Mouse (Mus musculus): Measurements from ENCODE around the gene Kif1c.

Gene Kif1c

GRCm38 (mm10) chr11:70697376-70697775 is 3.0 kb upstream of the Kif1c start:
- DNase-seq (ENCODE audit: low spot score in 2 of 2): no peak

GRCm38 (mm10) chr11:70699051-70699450 is 1.3 kb upstream of the Kif1c start:
- DNase-seq (ENCODE audit: low spot score in 2 of 2): no peak

GRCm38 (mm10) chr11:70700613-70701012 is 265 bp downstream of the Kif1c start:
- DNase-seq (ENCODE audit: low spot score in 2 of 2): peak; percentile 32 to 42

DNA sequence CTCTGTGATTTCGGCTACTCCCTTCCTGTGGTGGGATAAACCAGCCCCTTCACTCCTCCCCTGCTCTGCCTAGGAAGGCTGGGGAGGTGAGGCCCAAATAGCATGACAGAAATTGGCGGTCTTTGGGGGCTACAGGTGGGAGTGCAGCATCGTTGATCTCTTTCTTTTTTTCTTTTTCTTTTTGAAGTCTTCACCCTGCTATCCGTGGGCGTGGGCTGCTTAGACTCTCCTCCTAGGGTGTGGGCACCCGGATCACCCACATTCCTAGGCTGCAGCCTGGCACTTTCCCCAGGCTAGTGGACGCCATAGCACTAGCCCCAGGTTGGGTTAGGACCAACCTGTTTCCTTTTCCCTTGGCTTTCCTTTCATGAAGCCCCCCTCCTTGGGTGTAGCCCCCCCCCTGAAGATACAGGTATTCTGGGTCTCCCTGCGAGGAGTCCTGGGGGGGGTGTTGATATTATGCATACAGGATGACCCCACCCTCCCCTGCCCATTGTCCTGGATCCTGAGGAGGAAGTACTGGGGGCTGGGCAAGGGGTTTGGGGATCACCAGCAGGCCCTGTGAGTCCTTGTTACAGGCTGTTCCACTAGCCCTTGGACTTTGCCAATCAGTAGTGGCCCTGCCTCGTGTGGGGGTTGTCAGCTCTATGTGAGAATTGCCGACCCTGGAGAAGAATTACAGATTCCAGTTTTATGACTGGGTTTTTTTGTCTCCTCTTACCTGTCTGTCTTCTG is 1.0 kb downstream of the Kif1c start:
- no peak for DNase-seq (ENCODE audit: low spot score in 2 of 2)

DNA sequence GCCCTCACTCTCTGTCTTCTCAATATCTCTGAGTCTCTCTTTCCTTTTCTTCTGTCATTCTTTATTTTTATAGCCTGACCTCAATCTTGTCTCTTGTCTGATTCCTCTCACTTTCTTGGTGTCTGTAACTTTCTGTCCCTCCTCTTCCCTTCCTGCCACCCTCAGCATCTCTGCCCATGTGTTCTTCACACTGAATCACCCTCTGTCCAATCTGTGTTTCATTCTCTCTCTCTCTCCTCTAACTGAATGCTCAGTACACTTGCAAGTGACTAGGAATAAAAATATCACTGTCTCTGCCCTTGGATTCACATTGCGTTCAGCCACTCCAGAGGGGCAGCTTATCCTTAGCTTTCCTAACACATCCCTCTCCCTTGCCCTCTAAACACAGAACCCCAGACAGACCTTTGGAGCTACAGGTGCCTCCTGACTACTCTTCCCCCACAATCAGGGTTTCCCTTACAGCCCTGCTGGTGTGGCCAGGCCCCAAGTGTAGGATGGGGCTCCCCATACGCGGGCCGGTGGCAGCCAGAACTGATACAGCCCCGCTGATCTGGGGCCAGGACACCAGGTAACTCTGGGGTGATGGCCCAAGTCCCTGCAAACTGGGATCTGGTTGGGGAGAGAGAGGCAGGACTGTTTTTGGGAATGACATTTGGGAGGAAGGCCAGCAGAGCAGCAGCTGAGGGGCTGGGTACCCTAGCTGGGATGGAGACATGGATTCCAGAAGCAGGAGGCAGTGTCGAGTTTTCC is 1.8 kb downstream of the Kif1c start:
- DNase-seq (ENCODE audit: low spot score in 2 of 2): no peak

DNA sequence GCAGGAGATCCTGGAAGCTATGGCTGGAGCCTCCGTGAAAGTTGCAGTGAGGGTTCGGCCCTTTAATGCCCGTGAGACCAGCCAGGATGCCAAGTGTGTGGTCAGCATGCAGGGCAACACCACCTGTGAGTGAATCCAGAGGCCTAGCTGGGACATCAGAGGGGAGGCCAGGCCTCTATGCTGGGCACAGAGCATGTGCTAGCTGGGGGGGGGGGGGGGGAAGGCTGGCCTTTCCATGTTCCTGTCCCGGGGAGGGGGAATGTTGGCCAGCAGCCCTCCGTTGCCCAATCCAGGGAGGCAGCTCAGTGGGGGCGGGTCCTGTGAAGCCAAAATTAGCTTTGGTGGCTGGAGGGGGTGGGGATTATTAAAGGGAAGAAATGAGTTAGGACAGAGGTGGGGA is 2.4 kb downstream of the Kif1c start:
- no peak for DNase-seq (ENCODE audit: low spot score in 2 of 2)

GRCm38 (mm10) chr11:70706127-70706526 is 5.8 kb downstream of the Kif1c start:
- no peak for DNase-seq (ENCODE audit: low spot score in 2 of 2)

GRCm38 (mm10) chr11:70711026-70711425 is 10.7 kb downstream of the Kif1c start:
- no peak for DNase-seq (ENCODE audit: low spot score in 2 of 2)

GRCm38 (mm10) chr11:70713222-70713621 is 12.9 kb downstream of the Kif1c start:
- no peak for DNase-seq (ENCODE audit: low spot score in 2 of 2)

GRCm38 (mm10) chr11:70715832-70716231 is 15.5 kb downstream of the Kif1c start:
- no peak for DNase-seq (ENCODE audit: low spot score in 2 of 2)

- DNase-seq (ENCODE audit: low spot score in 2 of 2): no peak
These were observed 18.1 kb downstream of the Kif1c start for GRCm38 (mm10) chr11:70718481-70718880.

- no peak for DNase-seq (ENCODE audit: low spot score in 2 of 2)
These were observed 20.2 kb downstream of the Kif1c start for GRCm38 (mm10) chr11:70720567-70720966.

DNA sequence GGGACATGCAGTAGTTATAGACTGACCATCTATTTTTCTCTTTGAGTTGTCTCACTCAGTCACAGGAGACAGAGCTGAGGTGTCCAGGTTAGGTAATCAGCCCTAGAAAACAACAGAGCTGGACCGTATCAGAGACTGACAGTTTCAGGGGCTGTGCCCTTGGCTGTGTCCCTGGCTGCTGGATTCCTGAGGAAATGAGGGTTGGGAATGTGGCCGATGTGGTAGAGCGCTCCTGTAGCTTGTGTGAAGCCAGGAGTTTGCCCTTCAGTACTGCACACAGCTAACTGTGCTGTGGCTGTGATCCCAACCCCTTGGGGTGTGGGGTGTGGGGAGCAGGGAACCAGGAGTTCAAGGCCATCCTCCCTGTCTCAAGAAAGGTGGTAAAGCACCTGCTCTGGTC is 20.7 kb downstream of the Kif1c start:
- DNase-seq (ENCODE audit: low spot score in 2 of 2): no peak

DNA sequence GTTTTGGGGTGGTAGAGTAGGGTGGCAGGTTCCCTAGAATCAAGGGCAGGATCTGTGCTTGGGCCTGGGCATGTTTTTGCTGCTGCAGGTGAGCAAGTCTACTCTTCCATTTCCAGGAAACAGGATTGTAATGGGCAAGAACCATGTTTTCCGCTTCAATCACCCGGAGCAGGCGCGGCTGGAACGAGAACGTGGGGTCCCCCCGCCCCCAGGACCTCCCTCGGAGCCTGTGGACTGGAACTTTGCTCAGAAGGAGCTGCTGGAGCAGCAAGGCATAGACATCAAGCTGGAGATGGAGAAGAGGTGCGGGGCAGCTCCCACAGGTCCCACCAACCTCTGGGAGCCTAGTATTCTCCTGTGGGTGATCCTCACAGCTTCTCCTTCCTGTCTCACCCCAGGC is 24.4 kb downstream of the Kif1c start:
- DNase-seq (ENCODE audit: low spot score in 2 of 2): no peak

- DNase-seq (ENCODE audit: low spot score in 2 of 2): no peak
These were observed 26.2 kb downstream of the Kif1c start for GRCm38 (mm10) chr11:70726585-70726984.

DNA sequence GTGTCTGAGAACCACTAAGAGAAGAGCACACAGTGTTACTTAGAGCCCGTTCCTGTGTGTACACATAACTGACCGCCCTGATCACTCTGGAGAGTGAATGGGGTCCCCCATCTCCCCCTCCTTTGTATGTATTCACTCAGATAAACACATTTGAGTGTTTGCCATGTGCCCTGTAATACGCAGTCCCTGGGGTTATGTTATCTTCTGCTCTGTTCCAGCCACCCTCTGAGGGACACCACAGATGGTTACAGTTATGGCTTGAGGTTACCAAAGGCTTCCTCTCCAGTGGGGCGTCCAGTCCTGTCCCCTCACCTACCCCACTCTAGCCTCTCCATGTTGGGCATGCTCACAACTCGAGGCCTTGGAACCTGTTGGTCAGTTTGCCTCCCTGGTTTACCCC is 27.0 kb downstream of the Kif1c start:
- DNase-seq (ENCODE audit: low spot score in 2 of 2): no peak

DNA sequence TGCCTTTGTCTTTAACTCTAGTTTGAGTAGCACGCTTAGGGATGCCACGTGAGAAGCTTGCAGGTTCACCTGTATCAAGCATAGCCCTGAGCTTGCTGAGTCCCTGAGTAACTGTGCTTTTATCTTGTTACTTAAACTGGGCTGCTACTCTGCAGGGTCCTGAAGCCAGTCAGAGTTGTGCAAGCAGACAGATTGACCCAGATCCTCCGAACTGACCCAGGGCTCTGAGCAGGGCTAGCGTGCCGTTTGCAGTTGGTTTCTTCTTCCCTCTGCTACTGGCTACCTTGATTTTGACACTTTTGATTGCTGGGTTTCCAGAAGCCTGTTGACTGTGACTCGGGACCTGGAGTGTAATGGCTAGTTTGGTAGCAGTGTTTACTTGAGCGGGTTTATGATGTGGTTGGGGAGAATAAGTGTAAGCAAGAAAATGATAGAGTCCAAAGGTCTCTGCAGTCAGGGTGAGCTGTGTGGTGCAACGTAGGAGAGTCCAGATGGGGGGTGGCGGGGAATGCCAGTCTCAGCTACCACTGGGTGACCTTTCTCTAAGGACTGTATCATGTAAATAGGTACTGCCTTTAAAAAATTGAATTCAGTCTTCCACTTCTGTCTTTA is 30.2 kb downstream of the Kif1c start:
- no peak for DNase-seq (ENCODE audit: low spot score in 2 of 2)

GRCm38 (mm10) chr11:70731178-70731577 is 30.8 kb downstream of the Kif1c start:
- no peak for DNase-seq (ENCODE audit: low spot score in 2 of 2)

- DNase-seq (ENCODE audit: low spot score in 2 of 2): no peak
These were observed 32.9 kb downstream of the Kif1c start for GRCm38 (mm10) chr11:70733256-70733655.

DNA sequence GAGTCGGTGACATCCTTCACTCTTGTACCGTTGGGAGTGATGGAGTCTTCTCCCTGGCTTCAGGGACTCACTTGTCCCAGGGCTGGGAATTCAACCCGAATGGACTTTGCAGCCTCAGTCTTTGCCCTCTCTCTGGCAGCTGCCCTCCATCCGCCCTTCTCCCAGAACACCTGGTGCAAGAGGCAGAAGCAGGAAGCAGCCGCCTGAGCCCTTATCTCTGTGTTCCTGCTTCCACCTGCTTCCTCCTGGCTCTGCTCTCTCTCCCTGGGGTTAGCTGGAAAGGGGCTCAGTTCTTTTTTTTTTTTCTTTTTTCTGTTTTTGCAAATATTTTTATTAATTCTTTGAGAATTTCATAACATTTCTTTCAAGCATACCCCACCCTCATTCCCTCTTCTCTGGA is 37.4 kb downstream of the Kif1c start:
- no peak for DNase-seq (ENCODE audit: low spot score in 2 of 2)

DNA sequence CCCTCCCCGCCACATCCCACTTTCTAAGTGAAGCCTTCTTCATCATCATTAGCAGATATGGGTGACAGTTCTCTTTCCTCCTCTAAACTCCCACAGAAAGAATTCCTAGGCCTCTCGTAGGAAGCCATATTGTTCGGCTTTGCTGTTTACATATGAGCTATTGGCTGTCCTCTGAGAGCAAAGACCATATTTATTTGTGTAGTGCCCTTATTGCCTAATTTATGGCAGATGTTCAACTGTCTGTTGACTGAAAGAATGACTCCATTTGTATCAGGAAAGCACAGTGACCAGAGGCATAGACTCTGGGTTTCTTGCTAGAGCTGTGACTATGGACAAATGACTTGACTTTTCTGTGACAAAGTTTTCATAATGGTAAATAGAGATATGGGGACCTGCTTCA is 41.3 kb downstream of the Kif1c start:
- DNase-seq (ENCODE audit: low spot score in 2 of 2): no peak

- DNase-seq (ENCODE audit: low spot score in 2 of 2): no peak
These were observed 41.8 kb downstream of the Kif1c start for GRCm38 (mm10) chr11:70742117-70742516.

Measured in frontal cortex, postnatal 25 days (tissue).